Mouse (Mus musculus) neural tube, embryonic 11.5 days (tissue): ENCODE data around the gene Prmt2. TPM values are rescaled to one million over a fixed set of nuclear protein-coding genes. Genes with fewer than 3 reads are reported as not detected.

Experiments
- ATAC-seq: fragments of 200-750 bp; cut with Nextera tagmentation; 2 replicates; pipeline ENCODE4 v1.8.0; 2017; ENCODE audit warnings: moderate number of reproducible peaks, mild to moderate bottlenecking, moderate TSS enrichment, moderate library complexity; ENCODE audit not compliant: insufficient read depth, low FRiP score, low TSS enrichment
- DNase-seq: peaks from one replicate; pipeline ENCODE4 v3.0.0-alpha.2; 2015; ENCODE audit warnings: low spot score
- H3K27ac ChIP-seq: fragments of 300-500 bp; sonication (generic); 2 replicates; pipeline ENCODE4 v1.5.1; 2014; ENCODE audit warnings: low read depth, mild to moderate bottlenecking, low read length
- H3K27me3 ChIP-seq: fragments of 300-500 bp; sonication (generic); 2 replicates; pipeline ENCODE4 v1.6.1; 2014; ENCODE audit warnings: mild to moderate bottlenecking, low read length, mixed read lengths; ENCODE audit not compliant: control insufficient read depth, insufficient read depth
- H3K36me3 ChIP-seq: fragments of 300-500 bp; sonication (generic); 2 replicates; pipeline ENCODE4 v1.6.1; 2014; ENCODE audit warnings: mild to moderate bottlenecking, low read length, moderate library complexity, mixed read lengths; ENCODE audit not compliant: control insufficient read depth, insufficient read depth
- H3K4me1 ChIP-seq: fragments of 300-500 bp; sonication (generic); 2 replicates; pipeline ENCODE4 v1.6.1; 2014; ENCODE audit warnings: low read length, mixed read lengths; ENCODE audit not compliant: control insufficient read depth, insufficient read depth
- H3K4me2 ChIP-seq: fragments of 300-500 bp; sonication (generic); 2 replicates; pipeline ENCODE4 v1.6.1; 2014; ENCODE audit warnings: low read depth, mild to moderate bottlenecking, moderate library complexity
- H3K4me3 ChIP-seq: fragments of 300-500 bp; sonication (generic); 2 replicates; pipeline ENCODE4 v1.5.1; 2014; ENCODE audit warnings: low read depth, low read length
- H3K9ac ChIP-seq: fragments of 300-500 bp; sonication (generic); 2 replicates; pipeline ENCODE4 v1.6.1; 2014; ENCODE audit warnings: mild to moderate bottlenecking, low read length
- H3K9me3 ChIP-seq: fragments of 300-500 bp; sonication (generic); 2 replicates; pipeline ENCODE4 v1.6.1; 2016; ENCODE audit warnings: low read length; ENCODE audit not compliant: control insufficient read depth
- WGBS: fragments of 180-500 bp; shearing (Covaris S2); extraction: QIAGEN DNeasy Blood & Tissue Kit; methylation state at CpG from one replicate; pipeline ENCODE4 v1.1.7; 2014; 5-methylcytosine and 5-hydroxymethylcytosine counted together
- microRNA counts: library from miRNA; unstranded; fragments of <30 nt; microRNA quantifications from one replicate; lab custom pipeline; 2015
- microRNA-seq: library from miRNA; unstranded; fragments of <30 nt; microRNA quantifications from one replicate; pipeline ENCODE4, GENCODE M21; 2016
- polyA plus RNA-seq: library from polyadenylated mRNA; unstranded; fragments of >200 nt; fragmentation: Nextera tagmentation; extraction: Ambion mirVana; gene quantifications from 2 replicates; pipeline ENCODE4 v1.2.1, GENCODE M21; 2014

Prmt2 gene
- polyA plus RNA-seq, 1 experiment from 2014 or later = 116 TPM

DNA sequence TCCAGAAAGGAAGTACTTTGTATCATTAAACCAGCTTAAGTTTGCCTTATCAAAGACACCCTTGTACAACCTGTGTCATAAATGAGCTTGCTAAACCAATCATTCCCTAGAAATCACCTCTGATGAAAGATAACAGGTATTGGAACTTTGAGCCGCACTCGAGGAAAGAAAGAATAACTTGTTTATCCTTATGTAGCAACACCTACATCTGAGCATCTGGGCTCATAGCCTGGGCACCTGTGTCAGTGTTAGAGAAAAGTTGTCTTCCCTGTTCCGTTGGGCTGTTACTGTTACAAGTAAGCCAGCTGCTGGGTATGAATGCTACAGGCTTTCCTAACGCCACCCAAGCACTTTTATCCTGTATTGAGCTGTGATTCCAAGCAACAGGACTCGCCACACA lies 80.1 kb downstream of the Prmt2 start:
- H3K27me3 ChIP-seq = no peaks in the 10 kb centered on the region
- H3K4me1 ChIP-seq = no peaks in the 10 kb centered on the region
- H3K9me3 ChIP-seq = no peaks in the 10 kb centered on the region
- no peak overlapping the region for H3K9ac ChIP-seq
- no peaks in the 10 kb centered on the region for H3K36me3 ChIP-seq
- WGBS = 84% methylated on average over 5 of the region's 5 CpGs
- no peak overlapping the region for H3K4me3 ChIP-seq
- H3K27ac ChIP-seq = no peak overlapping the region
- H3K4me2 ChIP-seq = no peak overlapping the region
- no peak for DNase-seq
- ATAC-seq = no peak

MicroRNAs within 50 kb of the gene (microRNA counts, 519-probe panel; counts per million panel counts)
- 171 counts per million, percentile 57 among the panel's probes with 10 or more counts for microRNA mmu-miR-678 (lab: Ali Mortazavi, UCI)

Small RNAs within 50 kb of the gene (microRNA-seq; reads per million reads assigned to microRNA genes)
- not detected for gene Mir678

Other genes with a start within 250 kb of the Prmt2 start
- 28.8 and 29.2 TPM in 2 replicates for gene Zfp280b, start 205.2 kb downstream of the Prmt2 start, polyA plus RNA-seq
- gene Slc5a4b, start 126.9 kb downstream of the Prmt2 start, polyA plus RNA-seq = not detected in 2 replicates
- not detected in 2 replicates for gene Slc5a4a, start 90.4 kb downstream of the Prmt2 start, polyA plus RNA-seq
- 0.22 and 0.36 TPM in 2 replicates for gene S100b, start 16.0 kb upstream of the Prmt2 start, polyA plus RNA-seq
- 4.3 and 4.7 TPM in 2 replicates for gene Dip2a, start 107.4 kb upstream of the Prmt2 start, polyA plus RNA-seq
- gene AC141477.1, start 202.6 kb upstream of the Prmt2 start, polyA plus RNA-seq = not detected in 2 replicates
- 15.6 and 16.9 TPM in 2 replicates for gene Pcnt, start 204.9 kb upstream of the Prmt2 start, polyA plus RNA-seq
- gene 2610028H24Rik, start 211.2 kb upstream of the Prmt2 start, polyA plus RNA-seq = not detected in 2 replicates
- 75.1 and 79.7 TPM in 2 replicates for gene Mcm3ap, start 231.1 kb upstream of the Prmt2 start, polyA plus RNA-seq
- 5.6 and 5.9 TPM in 2 replicates for gene Ybey, start 231.2 kb upstream of the Prmt2 start, polyA plus RNA-seq